Mouse (Mus musculus): ENCODE data around the gene Lrrc23.
"Not testable (repeated sequence)": the region's sequence is repeated elsewhere in the genome, so short reads cannot be mapped to it uniquely, and the experiment has no call there.

Lrrc23 gene

DNA sequence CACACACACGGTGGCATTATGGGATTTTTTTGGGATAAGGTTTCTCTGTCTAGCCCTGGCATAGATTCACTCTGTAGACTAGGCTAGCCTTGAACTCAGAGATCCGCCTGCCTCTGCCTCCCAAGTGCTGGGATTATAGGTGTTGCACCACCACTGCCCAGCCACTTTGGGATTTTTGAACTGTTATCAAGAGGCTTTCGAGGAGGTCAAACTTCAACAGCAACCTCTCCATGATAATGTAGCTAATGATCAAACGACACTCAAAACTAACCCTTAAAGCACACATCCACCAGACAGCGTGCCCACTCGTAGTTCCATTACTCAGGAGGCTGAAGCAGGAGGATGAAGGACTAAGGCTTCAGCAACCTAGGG, 28.4 kb upstream of the Lrrc23 start:
- no peak for DNase-seq (ENCODE audit: low spot score)

DNA sequence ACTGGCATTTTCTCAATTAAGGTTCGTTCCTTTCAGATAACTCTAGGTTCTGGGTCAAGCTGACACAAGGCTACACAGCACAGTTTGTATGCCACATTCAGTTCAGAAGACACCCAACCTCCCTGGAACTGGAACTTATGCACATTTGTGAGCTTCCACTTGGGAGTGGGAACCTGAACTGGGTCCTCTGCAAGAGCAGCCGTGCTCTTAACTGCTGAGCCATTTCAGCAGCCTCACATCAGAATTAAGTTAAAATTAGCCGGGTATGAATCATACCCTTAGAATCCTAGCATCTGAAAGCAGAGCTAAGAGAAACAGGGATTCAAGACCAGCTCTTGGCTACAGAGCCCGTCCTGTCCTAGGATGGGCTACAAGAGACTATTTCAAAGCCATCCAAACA, 27.8 kb upstream of the Lrrc23 start:
- DNase-seq (ENCODE audit: low spot score) = no peak

DNA sequence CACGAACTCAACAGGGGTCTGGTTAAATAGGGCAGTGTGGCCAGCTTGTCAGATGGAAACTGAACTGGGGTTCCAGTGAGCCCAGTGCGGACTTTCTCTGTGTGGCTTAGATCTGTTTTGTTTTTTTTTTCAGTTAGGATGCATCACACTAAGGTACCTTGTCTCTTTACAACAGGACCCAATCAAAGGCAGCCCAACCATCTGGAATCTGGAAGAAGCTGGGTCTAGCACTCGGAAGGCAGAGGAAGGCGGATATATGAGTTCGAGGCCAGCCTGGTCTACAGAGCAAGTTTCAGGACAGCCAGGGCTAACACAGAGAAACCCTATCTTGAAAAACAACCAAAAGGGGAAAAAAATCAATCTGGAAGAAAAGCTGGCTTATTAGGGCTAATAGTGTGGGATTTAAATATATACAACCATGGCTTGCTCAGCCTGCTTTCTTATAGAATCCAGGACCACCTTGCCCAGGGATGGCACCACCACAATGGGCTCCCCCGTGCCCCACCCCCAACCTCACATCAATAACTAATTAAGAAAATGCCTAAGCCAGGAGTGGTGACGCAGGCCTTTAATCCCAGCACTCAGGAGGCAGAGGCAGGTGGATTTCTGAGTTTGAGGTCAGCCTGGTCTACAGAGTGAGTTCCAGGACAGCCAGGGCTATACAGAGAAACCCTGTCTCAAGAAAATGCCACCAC, 27.1 kb upstream of the Lrrc23 start:
- DNase-seq (ENCODE audit: low spot score) = no peak

- peak; percentile 78 for DNase-seq (ENCODE audit: low spot score)
These were observed 26.1 kb upstream of the Lrrc23 start for GRCm38 (mm10) chr6:124805341-124806321.

- no peak for DNase-seq (ENCODE audit: low spot score)
These were observed 24.8 kb upstream of the Lrrc23 start for GRCm38 (mm10) chr6:124804341-124804740.

- DNase-seq (ENCODE audit: low spot score) = not testable (repeated sequence)
These were observed 24.2 kb upstream of the Lrrc23 start for GRCm38 (mm10) chr6:124803691-124804090.

DNA sequence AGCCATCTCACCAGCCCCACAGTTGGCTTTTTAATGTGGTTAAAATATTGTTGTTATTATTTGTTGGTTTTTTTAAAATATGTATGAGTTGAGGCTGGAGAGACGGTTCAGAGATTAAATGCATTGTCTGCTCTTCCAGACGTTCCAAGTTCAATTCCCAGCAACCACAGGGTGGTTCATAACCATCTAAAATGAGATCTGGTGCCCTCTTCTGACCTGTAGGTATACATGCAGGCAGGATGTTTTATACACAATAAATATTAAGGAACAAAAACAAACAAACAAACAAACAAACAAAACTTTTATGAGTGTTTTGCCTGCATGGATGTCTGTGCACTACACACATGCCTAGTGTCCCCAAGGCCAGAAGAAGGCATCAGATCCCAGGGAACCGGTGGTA, 23.5 kb upstream of the Lrrc23 start:
- no peak for DNase-seq (ENCODE audit: low spot score)

GRCm38 (mm10) chr6:124802400-124802799, 22.9 kb upstream of the Lrrc23 start:
- DNase-seq (ENCODE audit: low spot score) = not testable (repeated sequence)

DNA sequence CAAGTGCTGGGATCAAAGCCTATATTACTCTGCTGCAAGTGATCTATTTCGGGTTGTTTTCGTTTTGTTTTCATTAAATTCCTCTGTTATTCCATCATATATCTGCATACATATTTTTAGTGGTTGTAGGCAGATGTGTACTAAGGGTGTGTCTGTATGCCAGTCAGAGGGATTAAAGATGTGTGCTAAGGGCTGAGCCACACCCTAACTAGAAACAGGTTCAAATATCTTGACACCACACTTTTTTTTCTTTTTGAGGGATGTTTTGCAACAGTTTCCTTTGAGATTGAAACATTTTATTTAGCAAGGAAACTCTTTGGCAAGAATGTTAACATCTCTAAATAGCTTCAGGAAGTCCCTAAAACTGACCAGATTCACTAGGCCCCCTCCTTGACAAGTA, 16.7 kb upstream of the Lrrc23 start:
- DNase-seq (ENCODE audit: low spot score) = no peak

DNA sequence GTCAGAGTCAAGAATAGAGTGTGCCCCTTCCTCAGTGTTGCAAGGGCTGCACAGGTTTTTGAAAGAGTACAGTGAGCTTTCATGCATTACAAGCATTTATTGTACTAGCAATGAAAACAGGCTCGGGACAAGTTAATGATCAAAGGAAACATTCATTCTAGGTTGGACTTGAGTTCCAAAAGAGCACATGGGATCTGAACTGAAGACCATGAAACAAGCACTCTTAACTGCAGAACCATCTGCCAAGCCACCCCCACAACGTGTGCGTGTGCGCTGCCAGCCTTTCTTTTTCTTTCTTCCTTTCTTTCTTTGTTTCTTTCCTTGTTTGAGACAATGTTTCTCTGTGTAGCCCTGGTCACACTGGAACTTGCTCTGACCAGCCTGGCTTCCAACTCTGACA, 16.3 kb upstream of the Lrrc23 start:
- no peak for DNase-seq (ENCODE audit: low spot score)

GRCm38 (mm10) chr6:124791911-124792310, 12.4 kb upstream of the Lrrc23 start:
- DNase-seq (ENCODE audit: low spot score) = no peak

GRCm38 (mm10) chr6:124790121-124790520, 10.6 kb upstream of the Lrrc23 start:
- DNase-seq (ENCODE audit: low spot score) = no peak

DNA sequence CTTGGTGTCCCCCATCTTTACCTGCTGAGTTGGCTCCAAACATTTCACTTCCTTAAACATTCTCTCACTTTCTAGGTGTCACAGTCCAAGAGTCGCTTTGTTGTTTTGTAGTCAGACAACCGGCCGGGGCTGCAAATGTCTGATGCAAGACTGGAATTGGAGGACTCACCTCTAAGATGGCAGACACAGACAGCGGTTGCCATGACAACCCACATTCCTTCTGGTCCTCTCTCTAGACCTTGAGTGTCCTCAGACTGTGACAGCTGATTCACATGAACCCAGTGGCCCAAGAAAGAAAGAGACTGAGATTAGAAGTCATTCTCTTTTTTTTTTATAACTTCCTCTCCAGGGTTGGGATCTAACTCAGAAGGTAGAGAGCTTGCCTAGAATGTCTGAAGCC, 10.0 kb upstream of the Lrrc23 start:
- no peak for DNase-seq (ENCODE audit: low spot score)

GRCm38 (mm10) chr6:124787722-124788121, 8.2 kb upstream of the Lrrc23 start:
- DNase-seq (ENCODE audit: low spot score) = no peak

- DNase-seq (ENCODE audit: low spot score) = no peak
These were observed 7.4 kb upstream of the Lrrc23 start for GRCm38 (mm10) chr6:124786756-124787420.

DNA sequence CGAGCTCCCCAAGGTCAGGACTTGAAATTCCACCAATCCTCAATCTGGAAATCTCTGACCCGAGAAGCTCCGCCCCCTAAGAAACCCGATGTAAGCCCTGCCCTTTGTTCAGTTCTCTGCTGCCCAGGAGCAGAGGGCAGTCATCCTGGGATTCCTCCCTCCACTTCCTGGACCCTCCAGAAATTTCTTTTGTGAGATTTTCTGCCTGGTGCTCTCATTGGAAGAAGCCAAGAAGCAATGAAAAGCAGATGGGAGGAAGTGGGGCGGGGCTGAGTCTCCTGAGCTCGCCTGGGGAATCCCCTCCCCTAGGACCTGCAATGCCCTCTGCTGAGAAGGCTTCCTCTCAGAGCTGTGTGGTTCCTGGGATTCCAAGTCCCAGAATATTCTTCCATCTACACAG, 2.9 kb upstream of the Lrrc23 start:
- peak; percentile 62 for DNase-seq (ENCODE audit: low spot score)

GRCm38 (mm10) chr6:124780917-124781316, 1.4 kb upstream of the Lrrc23 start:
- no peak for DNase-seq (ENCODE audit: low spot score)

DNA sequence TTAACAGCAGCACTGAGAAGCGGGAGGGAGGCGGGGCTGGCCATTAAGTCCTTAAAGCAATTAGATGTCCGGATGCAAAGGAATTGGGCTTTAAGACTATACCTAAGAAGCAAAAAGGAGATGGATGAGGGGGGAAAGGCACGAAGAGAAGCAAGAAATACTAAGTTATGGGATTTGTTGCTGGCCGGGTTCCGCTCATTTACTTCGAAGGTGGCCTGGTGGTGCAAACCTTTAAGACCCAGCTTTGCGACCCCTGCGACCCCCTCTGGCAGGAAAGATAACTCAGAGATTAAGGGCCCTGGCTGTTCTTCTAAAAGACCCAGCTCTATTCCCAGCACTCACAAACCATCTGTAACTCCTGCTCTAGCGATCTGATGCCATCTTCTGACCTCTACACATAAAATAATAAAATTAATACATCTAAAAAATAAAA, 473 bp upstream of the Lrrc23 start:
- no peak for DNase-seq (ENCODE audit: low spot score)

- no peak for DNase-seq (ENCODE audit: low spot score)
These were observed 9.0 kb downstream of the Lrrc23 start for GRCm38 (mm10) chr6:124770511-124770910.

DNA sequence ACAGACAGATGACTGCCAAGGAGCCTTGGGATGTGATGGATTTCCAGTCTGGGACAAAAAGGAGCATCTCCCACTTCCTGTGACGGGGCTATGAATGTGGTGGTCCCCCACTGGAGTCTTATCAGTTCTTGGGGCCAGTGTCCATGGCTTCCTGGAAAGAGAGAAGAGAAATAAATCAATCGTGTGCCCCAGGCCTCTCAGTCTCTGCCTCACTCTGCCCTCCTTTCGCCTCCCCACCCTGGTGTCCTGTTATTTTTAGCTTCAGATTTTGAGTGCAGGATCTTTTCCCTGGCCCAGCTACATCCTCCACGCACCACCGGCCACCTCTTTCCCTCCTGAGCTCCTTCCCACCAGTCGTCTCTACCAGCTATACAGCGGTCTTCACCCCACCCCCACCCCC, 9.5 kb downstream of the Lrrc23 start:
- DNase-seq (ENCODE audit: low spot score) = no peak

DNA sequence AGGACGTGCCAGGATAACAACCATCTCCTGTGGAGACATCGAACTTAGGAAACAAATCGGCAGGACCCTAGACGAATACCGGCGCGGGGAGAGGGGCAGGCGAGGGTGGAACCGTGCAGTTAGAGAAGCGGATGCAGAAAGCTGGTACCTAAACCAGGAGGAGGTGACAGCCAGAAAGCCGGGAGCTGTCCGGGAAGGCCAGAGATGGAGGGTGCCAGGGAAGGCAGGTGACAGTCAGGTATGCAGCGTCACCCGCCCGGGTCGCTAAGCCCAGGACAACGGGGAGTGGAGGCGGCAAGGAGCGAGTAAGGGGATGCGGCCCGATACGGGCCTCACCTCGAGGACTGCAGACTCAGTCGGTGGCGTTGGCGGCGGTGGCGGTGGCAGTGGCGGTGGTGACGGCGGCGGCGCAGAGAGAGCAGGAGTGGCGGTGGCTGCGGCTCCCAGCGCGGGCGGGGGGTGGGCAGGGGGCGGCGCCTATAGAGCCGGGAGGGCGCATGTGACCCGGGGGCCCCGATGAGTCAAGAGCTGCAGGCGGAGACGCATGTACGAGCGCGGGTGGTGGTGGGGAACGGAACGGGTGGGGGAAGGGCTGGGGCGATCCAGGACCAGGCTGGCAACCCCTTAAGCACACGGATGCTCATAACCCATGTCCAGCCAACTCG, 10.3 kb downstream of the Lrrc23 start, which contains the start of gene Eno2:
Gene Eno2, minus strand, starts transcription at position 573 of the 665 bp plus-strand sequence.
- DNase-seq (ENCODE audit: low spot score) = peak; percentile 50

DNA sequence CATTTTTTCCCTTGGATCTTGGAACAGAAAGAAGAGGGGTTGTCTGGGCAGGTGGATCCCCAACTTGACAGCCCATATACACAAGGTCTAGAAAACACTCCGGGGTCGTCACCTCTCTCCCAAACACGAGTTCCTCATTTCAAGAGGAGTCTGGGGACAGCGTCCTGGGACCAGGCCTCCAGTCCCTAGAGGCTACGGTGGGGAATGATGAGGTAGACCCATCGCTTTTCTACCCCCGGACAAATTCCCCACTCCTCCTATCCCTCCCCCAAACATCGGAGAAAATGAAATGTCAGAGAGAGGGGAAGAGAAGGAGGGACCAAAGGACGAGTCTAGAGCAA, 10.9 kb downstream of the Lrrc23 start:
- no peak for DNase-seq (ENCODE audit: low spot score)
